Mouse (Mus musculus): ENCODE measurements around the gene Gm8914.
"Not testable (repeated sequence)": the region's sequence is repeated elsewhere in the genome, so short reads cannot be mapped to it uniquely, and the experiment has no call there.

The Gm8914 gene

GRCm38 (mm10) chrX:91479826-91480225 is at the start of gene Gm8914:
TSS of gene Gm8914 (plus strand) at chrX:91480126.
- not testable (repeated sequence) for DNase-seq (ENCODE audit: low read depth, low spot score)
